Mouse (Mus musculus) ES-E14 (cell line): ENCODE measurements around the gene Reg4.

Experiments used
- CHD2 ChIP-seq: IDR thresholded peaks from 2 replicates; pipeline ENCODE4 v1.6.1; 2014; ENCODE audit warnings: mild to moderate bottlenecking, low read depth, low read length, inconsistent platforms
- MAFK ChIP-seq: IDR thresholded peaks from 2 replicates; pipeline ENCODE4 v1.6.1; 2014; ENCODE audit warnings: mild to moderate bottlenecking, low read depth, low read length, inconsistent platforms; ENCODE audit not compliant: insufficient read depth
- ZNF384 ChIP-seq: IDR thresholded peaks from 2 replicates; pipeline ENCODE4 v1.6.1; 2012; ENCODE audit warnings: low read depth, low read length, inconsistent platforms

DNA sequence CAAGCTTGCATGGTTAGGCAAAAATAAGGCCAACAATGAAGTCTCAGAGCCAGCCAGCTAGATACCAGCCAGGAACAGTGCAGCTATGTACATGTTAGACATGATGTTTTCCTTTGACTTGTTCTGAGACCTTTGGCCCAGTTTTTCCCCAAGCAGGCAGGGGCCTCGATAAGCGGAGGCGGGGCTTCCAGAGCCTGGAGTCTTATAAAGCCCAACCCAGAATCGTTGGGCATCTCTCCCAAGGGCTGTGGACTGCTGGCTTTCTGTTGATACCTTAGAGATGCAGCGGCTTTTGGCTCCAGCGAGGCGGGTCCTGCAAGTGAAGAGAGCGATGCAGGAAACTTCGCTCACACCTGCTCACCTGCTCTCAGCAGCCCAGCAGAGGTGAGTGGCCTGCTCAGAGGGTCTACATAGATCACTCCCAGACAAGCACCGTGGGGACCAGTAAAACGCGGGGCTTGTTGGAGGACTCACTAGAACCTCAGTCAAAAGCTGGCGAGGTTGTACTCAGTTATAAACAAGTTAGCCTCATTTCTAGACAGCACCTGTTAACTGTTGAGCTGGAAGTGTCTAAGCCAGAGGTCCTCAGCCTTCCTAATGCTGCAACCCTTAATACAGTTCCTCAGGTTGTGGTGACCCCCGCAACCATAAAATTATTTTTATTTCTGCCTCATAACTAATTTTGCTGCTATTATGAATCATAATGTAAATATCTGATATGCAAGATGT lies 58.4 kb downstream of the Reg4 start, which contains the start of gene Hmgcs2:
- no peak for TF ChIP-seq MAFK
- no peak for TF ChIP-seq CHD2
- no peak for TF ChIP-seq ZNF384
